ENCODE assay signal across 27 mouse cellular contexts in the genomic region with DNA sequence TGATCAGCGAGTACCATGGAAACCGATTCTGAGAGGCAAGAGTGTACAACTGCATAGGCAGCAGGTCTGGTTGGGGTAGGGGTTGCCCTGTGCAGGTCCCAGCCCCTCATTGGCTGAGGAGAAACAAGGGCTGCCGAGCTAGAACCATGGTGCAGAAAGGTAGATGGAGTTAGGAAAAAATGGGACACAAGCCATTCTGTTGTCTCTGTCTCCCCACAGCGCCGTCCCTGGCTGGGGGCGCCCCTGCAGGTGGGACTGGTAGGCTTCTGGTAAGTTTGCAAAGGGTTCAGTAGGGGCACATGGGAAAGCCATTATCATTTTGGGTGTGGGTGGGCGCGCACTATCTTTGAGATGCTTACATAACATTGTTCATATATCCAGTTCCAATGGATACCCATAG. TPM values are rescaled to one million over a fixed set of nuclear protein-coding genes. Genes with fewer than 3 reads are reported as not detected.
"Had no signal": no experiment of that assay in that cellular context is flagged by ENCODE, and none has a peak within 500 bp of the region (broad histone marks: within the 10 kb centered on the region; RNA-seq: fewer than 3 reads in every experiment).

No protein-coding gene starts in this region.

- DNase-seq: gastrocnemius, postnatal 14 days; gastrocnemius, postnatal 36 days; heart, adult 18-20 months; heart, postnatal 14 days; heart, postnatal 36 days; kidney, adult 11 months; kidney, adult 2 months; kidney, adult 9 months; kidney, postnatal 14 days; kidney, postnatal 36 days; layer of hippocampus, adult 9-11 months; layer of hippocampus, postnatal 36 days had no signal

- H3K4me3 ChIP-seq: heart, embryonic 13.5 days; heart, embryonic 15.5 days; hindbrain, embryonic 13.5 days; hindbrain, embryonic 15.5 days; kidney, embryonic 15.5 days; limb, embryonic 13.5 days; limb, embryonic 15.5 days; liver, embryonic 12.5 days had no signal

- H3K27ac ChIP-seq: heart, embryonic 13.5 days; heart, embryonic 15.5 days; hindbrain, embryonic 13.5 days; hindbrain, embryonic 15.5 days; hindbrain, postnatal 0 days; kidney, embryonic 15.5 days; kidney, postnatal 0 days; limb, embryonic 13.5 days; limb, embryonic 15.5 days; liver, embryonic 12.5 days; liver, embryonic 14.5 days had no signal

- H3K9me3 ChIP-seq: heart, embryonic 13.5 days; heart, embryonic 15.5 days; hindbrain, embryonic 13.5 days; hindbrain, embryonic 15.5 days; kidney, embryonic 15.5 days; limb, embryonic 13.5 days; limb, embryonic 15.5 days; liver, embryonic 12.5 days had no signal

- H3K9ac ChIP-seq: heart, embryonic 13.5 days; heart, embryonic 15.5 days; hindbrain, embryonic 13.5 days; hindbrain, embryonic 15.5 days; kidney, embryonic 15.5 days; limb, embryonic 13.5 days; limb, embryonic 15.5 days; liver, embryonic 12.5 days; liver, embryonic 14.5 days had no signal

- ATAC-seq: hindbrain, postnatal 0 days; intestine, embryonic 16.5 days; liver, embryonic 12.5 days had no signal

- H3K4me2 ChIP-seq: heart, embryonic 11.5 days; heart, embryonic 13.5 days; heart, embryonic 15.5 days; hindbrain, embryonic 13.5 days; hindbrain, embryonic 15.5 days; kidney, embryonic 15.5 days; limb, embryonic 13.5 days; limb, embryonic 15.5 days; liver, embryonic 12.5 days had no signal

- H3K27me3 ChIP-seq: heart, embryonic 13.5 days; heart, embryonic 15.5 days; hindbrain, embryonic 13.5 days; hindbrain, embryonic 15.5 days; kidney, embryonic 15.5 days; limb, embryonic 13.5 days; limb, embryonic 15.5 days had no signal

RNA-seq across cellular contexts. Expression of a gene that starts 7.9 kb away (rescaled TPM):
- total RNA-seq: heart, adult 18-20 months; hematopoietic stem cell, adult 5-6 weeks; liver, adult 2 months had no signal
- polyA plus RNA-seq: heart, embryonic 11.5 days; heart, embryonic 13.5 days; liver, embryonic 12.5 days had no signal
